Mouse (Mus musculus) regulatory T cell (primary cell): Measurements from ENCODE around the gene Mlh3.

Experiments used
- in situ Hi-C: fragments of 300-600 bp; cut with MboI, MseI; formaldehyde crosslinking; loops from one replicate; pipeline ENCODE4 v1.15.1; 2025; ENCODE audit warnings: high pct_unique_total_duplicates

Gene Mlh3

GRCm38 (mm10) chr12:85233376-85234358 lies 36.7 kb downstream of the Mlh3 start:
- in situ Hi-C loops, result no loop called here

GRCm38 (mm10) chr12:85227876-85228599 lies 42.4 kb downstream of the Mlh3 start:
- in situ Hi-C loops, result no loop called here

GRCm38 (mm10) chr12:85227227-85227626 lies 43.2 kb downstream of the Mlh3 start:
- in situ Hi-C loops, result no loop called here

GRCm38 (mm10) chr12:85219905-85220290 lies 50.5 kb downstream of the Mlh3 start:
- in situ Hi-C loops, result loop anchor here (5.0 to 25.0 kb wide), 2 partner anchors 57 to 1517 kb away; partner anchors contain the start of genes Angel1 and Lrrc74a

GRCm38 (mm10) chr12:85219236-85219904 lies 51.0 kb downstream of the Mlh3 start, which contains the start of gene Eif2b2:
TSS of gene Eif2b2 (plus strand) at chr12:85219481.
- in situ Hi-C loops, result loop anchor here (25.0 kb wide), 1 partner anchor 1518 kb away; the partner anchor contains the start of genes Angel1 and Lrrc74a

GRCm38 (mm10) chr12:85217733-85218310 lies 52.6 kb downstream of the Mlh3 start:
- in situ Hi-C loops, result loop anchor here (25.0 kb wide), 1 partner anchor 1519 kb away; the partner anchor contains the start of genes Angel1 and Lrrc74a

- in situ Hi-C loops, result loop anchor here (25.0 kb wide), 1 partner anchor 1522 kb away; the partner anchor contains the start of genes Angel1 and Lrrc74a
Observed at GRCm38 (mm10) chr12:85215031-85215430, 55.4 kb downstream of the Mlh3 start.

- in situ Hi-C loops, result loop anchor here (25.0 kb wide), 1 partner anchor 1529 kb away; the partner anchor contains the start of genes Angel1 and Lrrc74a
Observed at GRCm38 (mm10) chr12:85208687-85209199, 61.7 kb downstream of the Mlh3 start.

GRCm38 (mm10) chr12:85205425-85205824 lies 65.0 kb downstream of the Mlh3 start:
- in situ Hi-C loops, result loop anchor here (25.0 kb wide), 1 partner anchor 1532 kb away; the partner anchor contains the start of genes Angel1 and Lrrc74a

- in situ Hi-C loops, result loop anchor here (25.0 kb wide), 1 partner anchor 1533 kb away; the partner anchor contains the start of genes Angel1 and Lrrc74a
Observed at GRCm38 (mm10) chr12:85204105-85204504, 66.3 kb downstream of the Mlh3 start.

GRCm38 (mm10) chr12:85203699-85204098 lies 66.7 kb downstream of the Mlh3 start:
- in situ Hi-C loops, result loop anchor here (25.0 kb wide), 1 partner anchor 1534 kb away; the partner anchor contains the start of genes Angel1 and Lrrc74a

- in situ Hi-C loops, result loop anchor here (25.0 kb wide), 1 partner anchor 1535 kb away; the partner anchor contains the start of genes Angel1 and Lrrc74a
Observed at GRCm38 (mm10) chr12:85202191-85202590, 68.2 kb downstream of the Mlh3 start.

GRCm38 (mm10) chr12:85201830-85202147 lies 68.6 kb downstream of the Mlh3 start:
- in situ Hi-C loops, result loop anchor here (25.0 kb wide), 1 partner anchor 1536 kb away; the partner anchor contains the start of genes Angel1 and Lrrc74a

GRCm38 (mm10) chr12:85200929-85201829 lies 69.2 kb downstream of the Mlh3 start:
- in situ Hi-C loops, result loop anchor here (25.0 kb wide), 1 partner anchor 1536 kb away; the partner anchor contains the start of genes Angel1 and Lrrc74a

GRCm38 (mm10) chr12:85199954-85200353 lies 70.4 kb downstream of the Mlh3 start:
- in situ Hi-C loops, result loop anchor here (25.0 kb wide), 1 partner anchor 1537 kb away; the partner anchor contains the start of genes Angel1 and Lrrc74a

GRCm38 (mm10) chr12:85197936-85198335 lies 72.5 kb downstream of the Mlh3 start:
- in situ Hi-C loops, result no loop called here

- in situ Hi-C loops, result no loop called here
Observed at GRCm38 (mm10) chr12:85197371-85197770, 73.0 kb downstream of the Mlh3 start.

GRCm38 (mm10) chr12:85196191-85196590 lies 74.2 kb downstream of the Mlh3 start:
- in situ Hi-C loops, result no loop called here

- in situ Hi-C loops, result no loop called here
Observed at GRCm38 (mm10) chr12:85195086-85195485, 75.3 kb downstream of the Mlh3 start.
